Mouse (Mus musculus): Measurements from ENCODE around the gene Atp5d. TPM values are rescaled to one million over a fixed set of nuclear protein-coding genes. Genes with fewer than 3 reads are reported as not detected.
"Not testable (repeated sequence)": the region's sequence is repeated elsewhere in the genome, so short reads cannot be mapped to it uniquely, and the experiment has no call there.

The Atp5d gene
- total and polyA plus RNA-seq, 2 experiments from 2014 or later, result 972 to 1,858 TPM

DNA sequence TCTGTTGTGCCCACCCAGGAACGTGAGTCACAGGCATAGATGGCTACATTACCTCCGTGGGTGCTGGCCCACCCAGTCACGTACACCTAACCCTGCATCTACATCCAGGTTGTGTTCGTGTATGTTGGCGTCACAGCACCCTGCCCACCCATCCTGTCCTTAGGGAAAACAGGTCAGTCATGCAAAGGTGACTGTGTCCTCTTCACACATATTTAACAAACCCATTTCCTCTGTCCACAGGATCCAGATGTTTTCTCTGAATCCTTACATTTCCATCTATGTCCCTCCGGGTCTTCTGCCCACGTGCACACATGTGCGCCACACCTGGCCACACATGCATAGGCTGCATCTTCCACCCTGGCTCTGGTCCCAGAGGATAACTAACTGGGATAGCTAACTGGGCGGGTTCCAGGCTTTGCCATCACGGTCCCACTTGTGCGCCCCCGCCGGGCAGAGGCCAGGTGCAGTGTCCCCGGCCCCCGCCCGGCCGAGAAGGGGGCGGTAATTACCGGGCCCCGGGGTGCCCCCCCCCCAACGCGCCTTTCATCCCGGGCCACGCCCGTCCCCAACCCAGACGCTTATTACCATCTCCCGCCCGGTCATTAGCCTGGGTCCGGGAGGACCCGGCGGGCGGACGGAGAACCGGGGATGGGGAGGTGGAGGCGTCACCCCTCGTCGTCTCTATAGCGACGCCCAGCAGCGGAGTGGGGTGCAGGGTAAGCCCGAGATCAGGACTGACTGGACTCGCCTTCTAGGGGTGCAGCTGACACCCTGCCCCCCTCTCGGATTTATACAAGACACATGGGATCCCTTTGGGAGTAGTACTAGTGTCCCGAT is 25.9 kb downstream of the Atp5d start:
- DNase-seq (ENCODE audit: low spot score) (no peak), ATAC-seq (ENCODE audit: insufficient read depth, low read depth) (no peak)
- no peak for TF ChIP-seq EP300 (IDR thresholded peaks at IDR 0.05; ENCODE audit: low read depth)
- no peak for TF ChIP-seq CTCF (IDR thresholded peaks at IDR 0.05; ENCODE audit: low read depth)
- Histone ChIP-seq H3K9me3 (replicated peaks; ENCODE audit: control insufficient read depth, low read length) (no peaks in the 10 kb centered on the region), H3K4me3 (ENCODE audit: low read depth, low read length) (peak overlapping the region; percentile 45), H3K27me3 (ENCODE audit: control insufficient read depth, insufficient read depth, low read length) (no peaks in the 10 kb centered on the region), H3K27ac (ENCODE audit: low read depth) (peak overlapping the region; percentile 76), H3K9ac (replicated peaks; ENCODE audit: low read depth, low read length) (peak overlapping the region; percentile 56), H3K36me3 (replicated peaks; ENCODE audit: control insufficient read depth, insufficient read depth, low read length) (no peaks in the 10 kb centered on the region), H3K4me1 (ENCODE audit: control insufficient read depth, insufficient read depth) (peaks cover 60% of the 10 kb centered on the region), H3K4me2 (ENCODE audit: low read depth, low read length) (peak overlapping the region; percentile 87)
- 9% methylated on average over 38 of the region's 44 CpGs for WGBS

DNA sequence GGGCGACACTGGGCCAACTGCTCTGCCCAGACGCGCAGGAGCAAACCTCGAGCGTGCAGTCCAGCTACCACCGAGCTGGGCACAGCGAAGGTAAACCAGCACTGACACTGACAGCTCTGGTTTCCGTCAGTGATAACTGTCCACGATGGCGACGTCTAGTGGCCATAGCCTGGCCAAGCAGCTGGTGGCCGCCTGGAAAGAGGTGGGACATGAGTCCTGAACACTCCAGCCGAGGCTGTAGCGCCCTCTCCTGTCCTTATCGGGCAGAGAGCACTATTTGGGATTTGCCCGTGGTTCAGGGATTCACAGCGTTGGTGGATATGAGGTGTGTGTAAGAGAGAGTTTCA is 26.5 kb downstream of the Atp5d start:
- Histone ChIP-seq H3K4me2 (ENCODE audit: low read depth, low read length) (peak overlapping the region; percentile 87), H3K9ac (replicated peaks; ENCODE audit: low read depth, low read length) (peak overlapping the region; percentile 56), H3K36me3 (replicated peaks; ENCODE audit: control insufficient read depth, insufficient read depth, low read length) (peaks cover 4% of the 10 kb centered on the region), H3K27ac (ENCODE audit: low read depth) (peak overlapping the region; percentile 85), H3K9me3 (replicated peaks; ENCODE audit: control insufficient read depth, low read length) (no peaks in the 10 kb centered on the region), H3K27me3 (ENCODE audit: control insufficient read depth, insufficient read depth, low read length) (no peaks in the 10 kb centered on the region), H3K4me3 (ENCODE audit: low read depth, low read length) (peak overlapping the region; percentile 45), H3K4me1 (ENCODE audit: control insufficient read depth, insufficient read depth) (peaks cover 57% of the 10 kb centered on the region)
- no peak; the same call in 1 of the 2 replicates for TF ChIP-seq EP300 (IDR thresholded peaks at IDR 0.05; ENCODE audit: low read depth)
- peak; percentile 100 for TF ChIP-seq CTCF (IDR thresholded peaks at IDR 0.05; ENCODE audit: low read depth)
- under 1% methylated on average over 17 of the region's 17 CpGs for WGBS
- DNase-seq (ENCODE audit: low spot score), result peak; percentile 96
- peak; percentile 34 for ATAC-seq (ENCODE audit: insufficient read depth, low read depth)

- peaks cover 51% of the 10 kb centered on the region for H3K4me1 ChIP-seq (ENCODE audit: control insufficient read depth, insufficient read depth)
- H3K9ac ChIP-seq (replicated peaks; ENCODE audit: low read depth, low read length), result peak within 1 kb of the TSS; percentile 56
- ATAC-seq (ENCODE audit: insufficient read depth, low read depth), result peak; percentile 5; the same call in 1 of the 2 replicates
- DNase-seq (ENCODE audit: low spot score), result peak; percentile 84
- no peaks in the 10 kb centered on the region for H3K9me3 ChIP-seq (replicated peaks; ENCODE audit: control insufficient read depth, low read length)
- peak within 1 kb of the TSS; percentile 87 for H3K4me2 ChIP-seq (ENCODE audit: low read depth, low read length)
- 13% methylated on average over 20 of the region's 20 CpGs for WGBS
- peak within 1 kb of the TSS; percentile 88 for H3K27ac ChIP-seq (ENCODE audit: low read depth)
- no peak for TF ChIP-seq CTCF (IDR thresholded peaks at IDR 0.05; ENCODE audit: low read depth)
- no peak for TF ChIP-seq EP300 (IDR thresholded peaks at IDR 0.05; ENCODE audit: low read depth)
- peaks cover 10% of the 10 kb centered on the region for H3K36me3 ChIP-seq (replicated peaks; ENCODE audit: control insufficient read depth, insufficient read depth, low read length)
- no peaks in the 10 kb centered on the region for H3K27me3 ChIP-seq (ENCODE audit: control insufficient read depth, insufficient read depth, low read length)
- H3K4me3 ChIP-seq (ENCODE audit: low read depth, low read length), result peak within 1 kb of the TSS; percentile 45
Observed at GRCm38 (mm10) chr10:80165392-80166128, 27.1 kb downstream of the Atp5d start, which contains the start of gene Cirbp. Cirbp (plus strand) TSS chr10:80165985.

DNA sequence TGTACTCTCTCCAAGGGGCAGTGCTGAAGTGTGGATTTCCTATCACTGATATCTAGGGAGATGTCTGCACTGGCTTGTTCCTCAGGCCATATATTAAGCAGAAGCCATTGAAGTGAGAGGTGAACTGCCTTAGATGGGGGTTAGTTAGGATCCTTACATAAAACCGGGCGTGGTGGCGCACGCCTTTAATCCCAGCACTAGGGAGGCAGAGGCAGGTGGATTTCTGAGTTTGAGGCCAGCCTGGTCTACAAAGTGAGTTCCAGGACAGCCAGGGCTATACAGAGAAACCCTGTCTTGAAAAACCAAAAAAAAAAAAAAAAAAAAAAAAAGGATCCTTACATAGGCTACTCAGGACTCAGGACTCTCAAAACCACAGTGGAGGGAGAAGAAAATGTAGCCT is 27.7 kb downstream of the Atp5d start:
- Histone ChIP-seq H3K4me2 (ENCODE audit: low read depth, low read length) (peak overlapping the region; percentile 87; the same call in 1 of the 2 replicates), H3K27ac (ENCODE audit: low read depth) (peak overlapping the region; percentile 88), H3K9ac (replicated peaks; ENCODE audit: low read depth, low read length) (0 out of 2 replicates have a peak overlapping the region, but pooled peaks have one; percentile 34), H3K36me3 (replicated peaks; ENCODE audit: control insufficient read depth, insufficient read depth, low read length) (peaks cover 16% of the 10 kb centered on the region), H3K4me1 (ENCODE audit: control insufficient read depth, insufficient read depth) (peaks cover 46% of the 10 kb centered on the region)
- not testable (repeated sequence) for H3K4me3 ChIP-seq (ENCODE audit: low read depth, low read length); DNase-seq (ENCODE audit: low spot score); H3K27me3 ChIP-seq (ENCODE audit: control insufficient read depth, insufficient read depth, low read length); H3K9me3 ChIP-seq (replicated peaks; ENCODE audit: control insufficient read depth, low read length); ATAC-seq (ENCODE audit: insufficient read depth, low read depth)
- WGBS, result 80% methylated on average over 4 of the region's 4 CpGs

- Histone ChIP-seq H3K4me3 (ENCODE audit: low read depth, low read length) (peak overlapping the region; percentile 90), H3K27ac (ENCODE audit: low read depth) (peak overlapping the region; percentile 100), H3K9ac (replicated peaks; ENCODE audit: low read depth, low read length) (peak overlapping the region; percentile 96), H3K36me3 (replicated peaks; ENCODE audit: control insufficient read depth, insufficient read depth, low read length) (peaks cover 28% of the 10 kb centered on the region), H3K9me3 (replicated peaks; ENCODE audit: control insufficient read depth, low read length) (no peaks in the 10 kb centered on the region), H3K4me1 (ENCODE audit: control insufficient read depth, insufficient read depth) (peaks cover 33% of the 10 kb centered on the region), H3K27me3 (ENCODE audit: control insufficient read depth, insufficient read depth, low read length) (no peaks in the 10 kb centered on the region), H3K4me2 (ENCODE audit: low read depth, low read length) (peak overlapping the region; percentile 69)
- peak; percentile 98 for DNase-seq (ENCODE audit: low spot score)
- TF ChIP-seq EP300 (IDR thresholded peaks at IDR 0.05; ENCODE audit: low read depth) (no peak), CTCF (IDR thresholded peaks at IDR 0.05; ENCODE audit: low read depth) (no peak)
- peak; percentile 89 for ATAC-seq (ENCODE audit: insufficient read depth, low read depth)
- under 1% methylated on average over 47 of the region's 55 CpGs for WGBS
Observed at GRCm38 (mm10) chr10:80167460-80168037, 29.1 kb downstream of the Atp5d start.
